Comparison of ENCODE assay signal across 11 mouse cellular contexts in the genomic region with DNA sequence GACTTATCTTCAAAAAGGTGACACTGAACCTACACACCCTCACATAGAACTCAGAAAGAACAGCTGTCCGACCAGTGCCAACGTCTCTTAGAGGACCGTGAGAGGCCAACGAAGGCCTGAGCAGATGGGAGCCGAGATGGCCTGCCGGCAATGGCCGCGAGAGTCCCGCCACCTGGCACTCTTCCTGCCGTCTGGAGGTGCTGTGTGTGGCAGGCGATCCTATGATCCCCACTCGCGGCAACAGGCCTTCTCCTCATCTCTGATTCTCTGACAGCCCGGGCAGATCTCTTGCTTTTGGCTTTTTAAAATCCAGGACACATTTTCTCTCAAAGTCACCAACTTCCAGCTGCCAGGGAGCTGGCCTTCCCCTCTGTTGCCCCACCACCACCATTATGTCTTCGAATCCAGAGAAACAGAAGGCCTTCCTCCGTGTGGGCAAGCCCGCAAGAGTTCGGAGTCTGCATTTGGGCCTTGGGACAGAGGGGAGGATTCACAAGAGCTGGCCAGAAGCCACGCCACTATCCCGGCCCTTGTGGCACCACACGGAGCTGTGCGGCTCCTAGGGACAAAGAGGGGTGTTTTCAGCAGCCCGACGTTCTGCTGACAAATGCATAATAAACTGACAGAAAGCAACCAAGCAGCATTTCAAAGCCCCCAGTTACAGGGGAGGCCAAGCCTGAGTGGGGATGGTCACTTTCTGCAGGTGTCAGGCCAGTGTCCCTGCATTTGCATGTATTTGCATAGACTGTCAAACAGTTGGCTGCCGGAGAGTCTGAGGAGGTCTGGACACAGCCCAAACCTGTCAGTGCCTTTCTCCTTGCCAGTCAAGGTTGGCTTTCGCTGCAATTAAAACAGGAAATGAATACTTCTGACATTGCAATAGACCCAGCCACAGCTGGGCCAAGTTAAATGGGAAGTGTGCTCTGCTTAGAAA. TPM values are rescaled to one million over a fixed set of nuclear protein-coding genes. Genes with fewer than 3 reads are reported as not detected.
DNase-seq lines count a peak whose midpoint lies in the region; ATAC-seq and TF ChIP-seq lines count a peak whose summit lies in the region.
"Had no signal": no experiment of that assay in that cellular context is flagged by ENCODE, and none has a peak within 500 bp of the region (broad histone marks: within the 10 kb centered on the region; RNA-seq: fewer than 3 reads in every experiment).

No protein-coding gene starts in this region.

- peaks cover 100% of the 10 kb centered on the region for H3K27me3 ChIP-seq in hindbrain, embryonic 10.5 days (ENCODE audit: insufficient read depth, poor library complexity, severe bottlenecking)
- peaks cover 89% of the 10 kb centered on the region for H3K27me3 ChIP-seq in midbrain, embryonic 13.5 days

- H3K4me2 ChIP-seq in midbrain, embryonic 13.5 days (replicated peaks) = 0 out of 2 replicates have a peak overlapping the region, but pooled peaks have one; percentile 5
- H3K4me2 ChIP-seq: liver, embryonic 13.5 days had no signal

- H3K4me3 ChIP-seq in hindbrain, embryonic 10.5 days = no peak overlapping the region
- no peak overlapping the region for H3K4me3 ChIP-seq in midbrain, embryonic 13.5 days (replicated peaks)
- H3K4me3 ChIP-seq: erythroblast, embryonic 14.5 days; liver, embryonic 13.5 days had no signal

- intact Hi-C loops in gastrocnemius, postnatal 14 days (cut with DNase I; ENCODE audit: low total_unique reads) = no loop called here

- H3K4me1 ChIP-seq in hindbrain, embryonic 10.5 days (replicated peaks) = peaks cover 46% of the 10 kb centered on the region
- H3K4me1 ChIP-seq in midbrain, embryonic 13.5 days (replicated peaks) = peaks cover 49% of the 10 kb centered on the region
- H3K4me1 ChIP-seq: liver, embryonic 13.5 days had no signal

- TF ChIP-seq POLR2A in brain, embryonic 14.5 days (IDR thresholded peaks at IDR 0.05; ENCODE audit: borderline replicate concordance, extremely low read depth, insufficient read depth, insufficient read length, poor library complexity, severe bottlenecking) = no peak

- no peaks in the 10 kb centered on the region for H3K9me3 ChIP-seq in hindbrain, embryonic 10.5 days
- no peaks in the 10 kb centered on the region for H3K9me3 ChIP-seq in midbrain, embryonic 13.5 days
- H3K9me3 ChIP-seq: G1E; liver, embryonic 13.5 days had no signal

- H3K36me3 ChIP-seq in hindbrain, embryonic 10.5 days = no peaks in the 10 kb centered on the region
- H3K36me3 ChIP-seq in midbrain, embryonic 13.5 days = no peaks in the 10 kb centered on the region
- H3K36me3 ChIP-seq: G1E; liver, embryonic 13.5 days had no signal

- TF ChIP-seq CTCF in brain, embryonic 14.5 days (IDR thresholded peaks at IDR 0.05; ENCODE audit: borderline replicate concordance, extremely low read depth, insufficient read depth, insufficient read length) = no peak

- WGBS in hindbrain, embryonic 10.5 days = 34% methylated on average over 26 of the region's 26 CpGs
- 25% methylated on average over 26 of the region's 26 CpGs for WGBS in midbrain, embryonic 13.5 days

- peak; percentile 53; the same call in 1 of the 2 replicates for ATAC-seq in midbrain, embryonic 13.5 days

- peak overlapping the region; percentile 50; the same call in 1 of the 2 replicates for H3K27ac ChIP-seq in hindbrain, embryonic 10.5 days
- H3K27ac ChIP-seq in midbrain, embryonic 13.5 days = peak overlapping the region; percentile 71
- H3K27ac ChIP-seq: liver, embryonic 13.5 days had no signal

- 0 out of 2 replicates have a peak overlapping the region, but pooled peaks have one; percentile 30 for H3K9ac ChIP-seq in midbrain, embryonic 13.5 days (replicated peaks)
- H3K9ac ChIP-seq: liver, embryonic 13.5 days had no signal

- DNase-seq in kidney, adult 11 months = peak; percentile 30
- no peak for DNase-seq in kidney, postnatal 4 days
- peak; percentile 87 for DNase-seq in brain, embryonic 14.5 days (ENCODE audit: low read depth)
- DNase-seq in hindbrain, embryonic 10.5 days (ENCODE audit: low spot score) = no peak
- no peak for DNase-seq in B cell, adult 2 months
- DNase-seq in gastrocnemius, postnatal 14 days = no peak
- DNase-seq in lung, postnatal 36 days = no peak
- DNase-seq: liver, embryonic 13.5 days had no signal

RNA-seq across cellular contexts. Expression of a gene that starts 34.5 kb away (rescaled TPM):
- 47.7 and 61.3 TPM in 2 replicates for polyA plus RNA-seq in brain, embryonic 14.5 days (2012; rRNA removed)
- 1.4 and 1.5 TPM in 2 replicates for polyA plus RNA-seq in hindbrain, embryonic 10.5 days (2016; fragmentation: Nextera tagmentation; extraction: Ambion mirVana)
- 11.3 and 12.6 TPM in 2 replicates for polyA plus RNA-seq in midbrain, embryonic 13.5 days (2015; fragmentation: Nextera tagmentation; extraction: Ambion mirVana)
- not detected for total RNA-seq in gastrocnemius, postnatal 14 days (2021)
- total RNA-seq: G1E had no signal
- polyA plus RNA-seq: erythroblast, embryonic 14.5 days; G1E had no signal

Comparison
In these comparisons a context has a peak if more than half of its experiments do, and no peak if none do; other contexts are left out.
1. DNase-seq: peak in kidney, adult 11 months (single experiment) and brain, embryonic 14.5 days (single experiment); none in kidney, postnatal 4 days (0 of 2), hindbrain, embryonic 10.5 days (single experiment), B cell, adult 2 months (0 of 2), gastrocnemius, postnatal 14 days (single experiment) and lung, postnatal 36 days (single experiment).